In genomic region chr16:41524266-41524665, GRCm38 (mm10) we compare ENCODE assay signal across 12 mouse cellular contexts.
DNase-seq lines count a peak whose midpoint lies in the region; ATAC-seq lines count a peak whose summit lies in the region.
"Had no signal": no experiment of that assay in that cellular context is flagged by ENCODE, and none has a peak within 500 bp of the region (broad histone marks: within the 10 kb centered on the region; RNA-seq: fewer than 3 reads in every experiment).

No protein-coding gene starts in this region.

- WGBS in heart, embryonic 12.5 days: 67% methylated on average over 10 of the region's 10 CpGs

- no peak overlapping the region for H3K4me2 ChIP-seq in heart, embryonic 12.5 days
- H3K4me2 ChIP-seq: liver, embryonic 13.5 days; neural tube, embryonic 13.5 days had no signal

- no peaks in the 10 kb centered on the region for H3K36me3 ChIP-seq in heart, embryonic 12.5 days
- H3K36me3 ChIP-seq: liver, embryonic 13.5 days; neural tube, embryonic 13.5 days had no signal

- peak; percentile 76 for DNase-seq in heart, adult 11 months
- peak; percentile 8 for DNase-seq in kidney, postnatal 4 days
- DNase-seq in kidney, postnatal 14 days: no peak
- peak; percentile 18 for DNase-seq in MEL-GATA-1-ER (ENCODE audit: extremely low read depth, low read depth)
- peak; percentile 85 for DNase-seq in cerebellum, adult 9-10 months
- no peak for DNase-seq in spleen, adult 12 weeks (ENCODE audit: low spot score)
- no peak for DNase-seq in adrenal gland, adult 18-20 months (ENCODE audit: low spot score in 2 of 2)
- DNase-seq: gastrocnemius, postnatal 25 days; kidney, adult 18-20 months; liver, embryonic 13.5 days had no signal

- no peaks in the 10 kb centered on the region for H3K9me3 ChIP-seq in heart, embryonic 12.5 days (replicated peaks)
- H3K9me3 ChIP-seq: liver, embryonic 13.5 days; neural tube, embryonic 13.5 days had no signal

- H3K27me3 ChIP-seq in heart, embryonic 12.5 days (replicated peaks): no peaks in the 10 kb centered on the region
- H3K27me3 ChIP-seq: liver, embryonic 13.5 days had no signal

- no peak overlapping the region for H3K9ac ChIP-seq in heart, embryonic 12.5 days
- H3K9ac ChIP-seq: liver, embryonic 13.5 days; neural tube, embryonic 13.5 days had no signal

- no peak for ATAC-seq in heart, embryonic 12.5 days (ENCODE audit: insufficient number of reproducible peaks, low FRiP score)

- H3K4me1 ChIP-seq in heart, embryonic 12.5 days (replicated peaks): no peaks in the 10 kb centered on the region
- H3K4me1 ChIP-seq: liver, embryonic 13.5 days had no signal

- H3K27ac ChIP-seq in heart, embryonic 12.5 days (ENCODE audit: poor library complexity, severe bottlenecking): no peak overlapping the region
- H3K27ac ChIP-seq: liver, embryonic 13.5 days; neural tube, embryonic 13.5 days had no signal

- no peak overlapping the region for H3K4me3 ChIP-seq in heart, embryonic 12.5 days
- H3K4me3 ChIP-seq: liver, embryonic 13.5 days; neural tube, embryonic 13.5 days had no signal

Comparison
In these comparisons a context has a peak if more than half of its experiments do, and no peak if none do; other contexts are left out.
1. DNase-seq: peak in heart, adult 11 months (single experiment), kidney, postnatal 4 days (2 of 2), MEL-GATA-1-ER (single experiment) and cerebellum, adult 9-10 months (single experiment); none in kidney, postnatal 14 days (single experiment), spleen, adult 12 weeks (single experiment) and adrenal gland, adult 18-20 months (0 of 2).